Mouse (Mus musculus): ENCODE results near the gene Prtn3.

The Prtn3 gene

DNA sequence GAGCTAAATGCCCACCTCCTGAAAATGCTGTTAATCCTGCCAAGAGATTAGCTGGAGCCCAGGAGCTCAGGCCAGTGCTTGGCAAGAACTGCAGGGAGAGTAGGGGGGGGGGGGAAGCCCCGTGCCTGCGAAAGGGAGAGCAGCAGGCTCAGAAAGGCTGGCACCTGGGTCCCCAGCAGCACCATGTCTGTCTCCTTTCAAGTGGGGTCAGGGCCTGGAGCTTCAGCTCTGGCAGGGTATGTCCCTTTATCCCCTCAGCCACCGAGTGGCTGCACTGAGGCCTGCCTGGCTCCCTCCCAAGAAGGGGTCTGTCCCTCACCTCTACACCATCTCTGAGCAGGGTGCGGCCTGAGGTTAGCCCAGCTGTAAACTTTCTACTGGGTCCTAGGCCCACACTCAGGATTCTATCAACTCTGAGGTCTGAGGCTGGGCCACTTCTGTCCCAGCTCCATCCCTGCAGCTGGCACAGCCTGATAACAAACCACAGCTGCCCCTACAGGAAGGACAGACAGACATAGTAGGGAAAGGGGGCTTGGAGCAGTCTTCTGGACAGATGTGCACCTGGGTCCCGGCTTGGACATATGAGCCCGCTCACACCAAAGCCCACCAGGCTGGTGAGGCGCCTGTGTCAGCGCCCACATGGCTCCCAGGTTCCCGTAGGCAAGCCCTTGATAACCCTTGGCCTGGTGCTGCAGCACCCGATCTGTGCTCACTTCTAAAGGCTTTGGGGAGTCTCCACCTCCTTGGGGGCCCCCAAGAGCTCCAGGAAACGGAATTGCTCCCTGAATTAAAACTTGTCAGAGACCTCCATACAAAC, 40.1 kb downstream of the Prtn3 start:
- DNase-seq = no peak

GRCm38 (mm10) chr10:79914948-79915596, 40.8 kb downstream of the Prtn3 start:
- no peak for DNase-seq

GRCm38 (mm10) chr10:79916081-79916480, 41.8 kb downstream of the Prtn3 start:
- no peak for DNase-seq

- DNase-seq = peak; percentile 81
Observed at GRCm38 (mm10) chr10:79916808-79917531, 42.7 kb downstream of the Prtn3 start, which contains the start of gene Kiss1r. Kiss1r (plus strand) TSS chr10:79916971.

DNA sequence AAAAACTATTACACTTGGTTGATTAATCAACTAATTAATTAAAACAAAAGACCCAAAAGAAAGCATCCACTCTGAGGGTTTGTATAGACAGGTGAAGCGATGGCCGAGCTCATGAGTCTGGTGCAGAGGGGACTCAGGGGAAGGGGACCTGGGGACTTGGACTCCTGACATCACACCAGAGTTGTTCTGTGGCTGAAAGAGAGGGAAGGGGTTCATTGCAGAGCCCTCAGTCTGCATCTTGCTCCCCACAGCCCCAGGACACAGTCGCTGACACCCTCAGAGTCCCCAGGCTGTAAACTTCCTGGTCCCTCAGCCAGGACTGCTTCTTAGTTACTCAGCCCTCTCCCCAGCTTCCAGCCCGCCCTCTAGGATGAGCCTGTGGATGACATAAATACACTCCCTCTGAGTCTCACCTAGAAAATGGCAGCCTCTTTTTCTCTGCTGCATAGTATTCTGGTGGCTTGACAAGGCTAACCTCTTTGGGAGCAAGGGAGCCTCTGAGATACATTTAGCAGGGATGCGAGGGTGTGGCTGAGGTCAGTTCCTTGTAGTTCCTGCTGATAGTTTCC, 43.3 kb downstream of the Prtn3 start:
- no peak for DNase-seq

DNA sequence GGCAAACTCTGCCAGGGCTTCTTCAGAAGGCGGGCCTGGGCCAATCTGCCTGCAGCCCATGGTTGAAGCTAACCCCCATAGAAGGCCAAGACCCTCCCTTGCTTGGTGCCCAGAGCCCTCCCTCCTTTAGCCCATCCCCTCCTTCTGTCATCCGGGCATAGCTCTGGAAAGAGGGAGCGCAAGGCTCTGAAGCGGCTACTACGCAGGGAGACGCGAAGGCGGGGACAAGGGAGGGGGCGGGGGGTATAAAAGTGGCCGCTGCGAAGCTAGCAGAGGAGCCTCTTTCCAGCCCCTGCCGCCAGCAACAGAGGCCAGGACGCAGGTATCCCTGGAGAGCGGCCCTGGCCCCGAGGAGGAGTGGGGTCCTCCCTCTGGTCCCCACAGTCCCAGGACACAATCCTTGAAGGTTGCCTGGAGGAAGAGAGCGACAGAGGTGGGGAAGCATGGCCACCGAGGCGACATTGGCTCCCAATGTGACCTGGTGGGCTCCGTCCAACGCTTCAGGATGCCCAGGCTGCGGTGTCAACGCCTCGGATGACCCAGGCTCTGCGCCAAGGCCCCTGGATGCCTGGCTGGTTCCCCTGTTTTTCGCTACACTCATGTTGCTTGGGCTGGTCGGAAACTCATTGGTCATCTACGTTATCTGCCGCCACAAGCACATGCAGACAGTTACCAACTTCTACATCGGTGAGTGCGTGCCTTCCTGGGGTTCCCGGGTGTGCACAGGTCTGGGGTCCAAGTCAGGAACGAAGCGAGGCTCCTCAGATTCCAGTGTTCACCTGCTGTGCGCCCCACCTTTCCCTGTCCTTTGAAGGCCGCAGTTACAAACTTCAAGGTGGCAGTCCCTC, 44.2 kb downstream of the Prtn3 start:
- DNase-seq = no peak

DNA sequence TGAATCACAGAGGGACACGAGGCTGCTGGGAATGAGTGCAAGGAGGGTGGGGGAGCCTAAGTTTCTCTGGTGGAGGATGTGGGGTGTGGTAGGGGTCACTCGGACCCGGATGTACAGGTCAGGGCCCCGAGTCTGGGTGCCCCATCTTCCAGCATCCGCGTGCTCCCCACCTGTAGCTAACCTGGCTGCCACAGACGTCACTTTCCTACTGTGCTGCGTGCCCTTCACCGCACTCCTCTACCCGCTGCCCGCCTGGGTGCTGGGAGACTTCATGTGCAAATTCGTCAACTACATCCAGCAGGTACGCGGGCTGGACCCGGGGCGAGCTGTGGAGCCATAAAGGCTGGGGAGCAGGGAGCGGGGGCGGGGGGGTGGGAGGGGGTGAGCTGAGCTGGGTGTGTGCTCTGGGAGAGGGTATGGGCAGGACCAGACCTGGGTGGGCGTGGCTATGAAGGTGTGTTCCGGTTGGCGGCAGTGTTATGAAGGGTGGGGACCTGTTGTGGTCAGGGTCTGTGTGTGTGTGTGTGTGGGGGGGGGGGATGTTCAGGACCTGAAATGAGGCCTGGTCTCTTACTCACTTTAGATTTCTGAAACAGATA, 45.1 kb downstream of the Prtn3 start:
- no peak for DNase-seq

DNA sequence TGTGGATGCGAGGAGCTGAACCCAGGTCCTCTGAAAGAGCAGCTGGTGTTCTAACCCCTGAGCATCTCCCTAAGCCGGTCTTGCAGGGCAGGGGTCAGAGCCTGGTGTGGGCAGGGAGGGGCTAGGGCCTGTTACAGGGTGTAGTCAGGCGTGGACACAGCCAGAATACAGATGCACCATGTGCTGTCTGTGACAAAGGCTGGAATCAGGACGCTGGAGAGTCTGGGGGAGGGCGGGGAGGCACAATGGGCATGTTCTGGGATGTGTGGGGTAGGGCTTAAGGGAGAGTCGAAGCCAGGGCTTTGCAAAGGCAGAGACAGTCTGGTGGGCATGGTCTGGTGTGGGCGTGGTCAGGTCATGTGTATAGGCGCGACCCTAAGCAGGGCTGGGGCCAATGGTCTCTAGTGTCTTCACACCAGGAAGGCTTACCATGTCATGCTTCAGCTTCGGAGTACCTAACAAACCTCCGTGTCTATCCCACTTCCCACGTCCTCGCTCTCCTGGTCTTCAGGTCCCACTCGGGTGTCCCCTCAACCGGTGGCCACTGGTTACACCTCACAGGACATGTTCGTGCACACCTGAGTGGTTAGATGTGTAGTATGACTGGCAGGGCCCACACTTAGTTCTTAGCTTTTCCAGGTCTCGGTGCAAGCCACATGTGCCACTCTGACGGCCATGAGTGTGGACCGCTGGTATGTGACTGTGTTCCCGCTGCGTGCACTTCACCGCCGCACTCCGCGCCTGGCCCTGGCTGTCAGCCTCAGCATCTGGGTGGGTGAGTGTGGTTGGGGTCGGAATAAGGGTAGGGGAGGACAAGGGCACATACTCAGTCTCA, 46.0 kb downstream of the Prtn3 start:
- DNase-seq = no peak

DNA sequence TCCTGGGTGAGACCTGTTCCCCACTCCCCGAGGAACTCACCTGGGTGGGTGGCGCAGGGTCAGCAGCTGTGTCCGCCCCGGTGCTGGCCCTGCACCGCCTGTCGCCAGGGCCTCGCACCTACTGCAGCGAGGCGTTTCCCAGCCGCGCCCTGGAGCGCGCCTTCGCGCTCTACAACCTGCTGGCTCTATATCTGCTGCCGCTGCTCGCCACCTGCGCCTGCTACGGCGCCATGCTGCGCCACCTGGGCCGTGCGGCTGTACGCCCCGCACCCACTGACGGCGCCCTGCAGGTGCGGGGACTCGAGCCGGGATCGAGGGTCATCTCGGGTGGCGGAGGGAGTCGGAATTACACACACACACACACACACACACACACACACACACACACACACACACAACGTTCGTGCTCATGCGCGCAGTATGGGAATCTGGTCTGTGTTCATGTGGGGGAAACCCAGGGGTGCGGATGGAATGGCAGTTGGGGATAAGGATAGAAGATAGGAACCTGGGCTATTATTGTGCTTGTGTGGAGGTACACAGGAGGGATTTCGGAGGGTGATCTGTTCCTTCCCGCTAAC, 46.8 kb downstream of the Prtn3 start, which contains the start of gene R3hdm4:
Gene R3hdm4, minus strand, starts transcription at position 251 of the 578 bp plus-strand sequence.
- DNase-seq = no peak

GRCm38 (mm10) chr10:79921572-79921971, 47.3 kb downstream of the Prtn3 start:
- no peak for DNase-seq

DNA sequence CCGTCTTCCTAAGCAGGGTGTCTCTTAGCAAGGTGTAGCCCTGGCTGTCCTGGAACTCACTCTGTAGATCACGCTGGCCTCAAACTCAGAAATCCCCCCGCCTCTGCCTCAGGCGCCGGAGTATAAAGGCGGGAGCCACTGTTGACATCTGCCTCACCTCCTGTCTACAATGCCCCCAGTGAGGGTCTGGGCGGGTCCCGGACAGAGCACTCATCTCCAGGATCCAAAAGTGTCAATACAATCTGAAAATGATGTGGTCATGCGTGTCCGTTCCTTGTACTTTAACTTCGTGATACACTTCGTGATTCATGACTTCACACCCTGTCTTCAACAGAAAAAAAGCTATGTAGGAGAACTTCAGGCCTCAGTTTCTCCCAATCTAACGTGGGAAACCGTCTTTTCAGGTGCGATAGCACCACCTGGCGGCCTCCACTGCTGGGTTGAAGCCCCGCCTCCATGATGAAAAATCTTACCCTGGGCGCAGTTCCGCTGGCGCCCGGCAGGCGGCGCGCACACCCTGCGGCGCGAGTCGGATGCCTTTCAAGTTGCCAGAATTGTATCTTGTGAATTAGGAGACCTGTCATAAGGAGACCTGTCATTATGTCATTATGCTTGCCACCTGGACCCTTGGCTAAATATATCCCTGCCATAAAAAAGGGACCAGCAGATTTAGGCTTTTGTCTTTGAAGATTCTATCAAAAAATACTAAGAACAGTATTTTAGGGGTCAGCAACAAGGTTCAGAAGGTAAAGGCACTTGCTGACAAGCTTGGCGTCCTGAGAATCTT, 50.9 kb downstream of the Prtn3 start:
- peak; percentile 85 for DNase-seq

DNA sequence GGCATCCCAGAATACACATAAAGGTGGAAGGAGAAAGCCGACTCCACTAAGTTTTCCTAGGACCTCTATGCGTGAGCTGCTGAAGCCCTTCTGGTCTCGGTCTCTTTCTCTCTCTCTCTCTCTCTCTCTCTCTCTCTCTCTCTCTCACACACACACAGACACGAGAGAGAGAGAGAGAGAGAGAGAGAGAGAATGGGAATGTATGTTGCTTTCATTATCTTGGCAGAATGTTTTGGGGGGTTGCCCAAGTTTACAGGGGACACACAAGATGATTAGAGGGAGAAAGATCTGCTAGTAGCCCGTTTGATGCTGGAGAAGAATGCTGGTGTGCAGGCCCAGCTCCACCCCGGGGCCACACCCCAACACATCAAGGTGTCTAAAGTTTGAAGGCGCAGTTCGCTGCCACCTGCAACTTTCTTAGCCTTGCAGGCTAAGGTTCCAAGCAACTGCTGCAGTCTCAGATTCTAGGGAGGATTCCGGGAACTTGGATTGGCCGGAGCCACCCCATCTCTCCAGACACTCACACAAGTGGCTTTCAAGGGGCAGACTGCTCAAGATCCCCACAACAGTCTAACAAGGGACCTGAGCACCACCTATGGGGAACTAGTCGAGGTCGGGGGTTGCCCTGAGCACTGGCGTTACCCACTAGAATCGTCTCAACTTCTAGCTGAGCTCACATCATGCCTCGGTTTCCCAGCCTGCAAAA, 51.7 kb downstream of the Prtn3 start:
- no peak for DNase-seq

GRCm38 (mm10) chr10:79926491-79927323, 52.4 kb downstream of the Prtn3 start, which contains the start of gene Arid3a:
Arid3a (plus strand) TSS chr10:79927043.
- DNase-seq = peak; percentile 87

DNA sequence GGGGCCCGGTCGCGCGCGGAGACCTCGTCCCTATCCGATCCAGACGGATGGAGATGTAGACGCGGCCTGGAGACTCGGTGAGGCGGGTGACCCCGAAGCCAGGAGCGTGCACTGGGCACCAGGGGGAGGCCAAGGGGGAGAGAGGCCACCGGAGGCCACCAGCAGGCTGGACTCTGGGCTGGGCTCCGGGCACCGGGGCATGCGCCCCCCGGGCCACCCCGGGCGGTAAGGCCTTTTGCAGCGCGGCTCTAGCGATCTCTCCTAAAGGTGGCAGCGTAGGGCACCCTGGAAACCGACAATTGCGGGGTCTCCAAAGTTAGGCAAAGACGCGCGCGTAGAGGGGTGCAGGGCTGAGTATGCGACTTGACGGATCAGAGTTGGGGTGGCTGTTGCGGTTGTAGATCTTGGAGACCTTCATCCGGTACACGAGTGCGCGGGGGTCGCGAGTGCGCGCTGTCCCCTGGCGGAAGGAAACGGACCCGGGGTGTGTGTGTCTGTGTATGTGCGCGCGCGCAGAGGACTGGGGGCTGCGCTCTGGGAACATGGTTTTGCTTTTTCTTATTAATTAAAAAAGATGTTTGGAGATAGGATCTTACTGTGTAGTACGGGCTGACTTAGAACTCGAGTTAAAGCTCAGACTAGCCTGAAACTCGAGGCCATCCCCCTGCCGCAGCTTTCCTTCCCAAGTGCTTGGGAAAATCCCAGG, 53.2 kb downstream of the Prtn3 start:
- peak; percentile 47 for DNase-seq

GRCm38 (mm10) chr10:79928030-79928694, 53.9 kb downstream of the Prtn3 start:
- DNase-seq = peak; percentile 34

DNA sequence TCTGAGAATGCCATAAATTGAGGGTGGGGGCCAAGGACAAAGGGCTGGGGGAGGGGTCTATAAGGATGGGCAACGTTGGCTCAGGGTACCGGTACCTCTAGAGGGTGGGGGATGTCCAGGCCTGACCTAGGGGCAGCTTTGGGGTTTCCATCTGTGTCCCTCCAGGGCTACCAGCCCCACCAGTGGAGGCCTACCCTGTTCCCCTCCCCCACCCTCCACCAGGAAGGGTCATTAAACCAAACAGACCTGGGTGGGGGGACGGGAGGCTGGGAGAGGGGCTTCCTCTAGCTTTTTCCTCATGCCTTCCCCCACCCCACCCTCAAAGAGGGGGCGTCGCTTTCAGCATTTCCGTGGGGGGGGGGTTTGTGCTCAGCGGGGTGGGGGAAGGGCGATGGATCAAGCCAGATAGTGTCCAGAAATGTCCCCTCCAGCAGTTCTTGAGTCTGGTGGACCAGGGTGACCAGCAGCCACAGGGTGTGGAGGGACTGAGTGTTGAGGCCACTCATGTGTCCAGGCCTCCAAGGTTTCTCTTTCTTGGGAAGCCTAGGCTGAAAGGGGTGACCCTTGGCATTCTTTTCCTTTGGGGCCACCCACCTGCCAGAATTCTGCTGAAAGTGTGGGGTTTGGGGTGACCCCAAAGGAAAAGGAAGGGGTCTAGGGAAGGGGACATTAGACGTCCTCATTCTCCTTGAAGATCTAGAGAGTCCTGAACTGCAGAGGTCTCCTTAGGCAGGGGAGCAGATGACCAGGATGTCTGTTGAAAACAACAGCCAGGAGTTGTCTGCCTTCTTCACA, 54.8 kb downstream of the Prtn3 start:
- no peak for DNase-seq
